Mouse (Mus musculus) adrenal gland, postnatal 10 days (tissue): ENCODE data around the gene Fn3k. TPM values are rescaled to one million over a fixed set of nuclear protein-coding genes. Genes with fewer than 3 reads are reported as not detected.

Experiments used
- DNase-seq: peaks from one replicate; pipeline ENCODE4 v3.0.0; 2021; ENCODE audit warnings: mixed read lengths
- microRNA-seq: library from miRNA; unstranded; fragments of <30 nt; microRNA quantifications from one replicate; pipeline ENCODE4 v1.2.0, GENCODE M21; 2021
- total RNA-seq, 2 experiments: library from RNA; stranded (reverse); gene quantifications; 2 replicates each; pipeline ENCODE4 v1.2.3; 2021

The Fn3k gene
- total RNA-seq, 2 experiments from 2014 or later, result 7.8 to 12.3 TPM

DNA sequence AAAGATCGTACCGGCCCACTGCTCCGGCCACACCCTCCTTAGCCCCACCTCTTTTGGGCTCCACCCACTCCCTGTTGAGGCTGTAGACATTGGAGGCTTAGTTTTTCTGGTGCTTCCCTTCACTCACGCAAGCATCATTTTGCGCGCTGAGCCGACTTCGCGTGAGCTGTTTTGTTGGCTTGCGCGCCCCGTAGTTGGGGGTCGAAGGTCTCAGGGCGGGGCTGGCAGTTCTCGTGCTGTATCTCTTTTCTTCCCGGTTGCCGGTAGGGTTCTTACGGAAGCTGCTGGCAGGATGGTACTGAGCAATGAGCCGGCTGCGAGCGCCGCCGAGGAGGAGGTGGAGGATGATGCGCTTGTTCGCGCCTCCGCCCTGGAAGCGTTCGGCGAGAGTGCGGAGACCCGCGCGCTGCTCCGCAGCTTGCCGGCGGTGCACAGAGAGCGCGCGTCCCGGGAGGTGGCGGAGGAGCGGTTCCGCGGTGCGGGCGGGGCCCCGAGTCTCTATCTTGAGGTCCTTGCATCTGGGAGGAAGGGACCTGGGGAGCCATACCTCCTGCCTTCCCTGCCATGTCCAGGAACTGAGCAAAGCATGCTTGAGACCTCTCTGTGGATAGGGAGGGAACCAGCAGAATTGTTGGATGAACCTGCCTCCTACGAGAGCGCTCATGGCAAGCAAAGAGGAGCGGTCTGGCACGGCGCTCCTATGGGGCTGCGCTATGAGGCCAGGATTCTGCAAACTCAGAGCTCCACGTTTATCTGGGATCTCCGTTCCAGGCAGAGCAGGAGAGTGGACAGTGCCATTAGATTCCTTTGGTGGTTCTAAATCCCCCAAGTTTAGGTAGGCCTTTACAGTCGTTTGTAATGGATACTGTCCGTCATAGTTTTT, 17.3 kb downstream of the Fn3k start, which contains the start of gene Tbcd:
Gene Tbcd (plus strand): TSS at position 197 of the 883 bp plus-strand sequence.
- peak; percentile 97 for DNase-seq

- DNase-seq, result no peak
These were observed 23.2 kb downstream of the Fn3k start for GRCm38 (mm10) chr11:121457874-121458273.

GRCm38 (mm10) chr11:121467408-121467807, 32.7 kb downstream of the Fn3k start:
- DNase-seq, result no peak

DNA sequence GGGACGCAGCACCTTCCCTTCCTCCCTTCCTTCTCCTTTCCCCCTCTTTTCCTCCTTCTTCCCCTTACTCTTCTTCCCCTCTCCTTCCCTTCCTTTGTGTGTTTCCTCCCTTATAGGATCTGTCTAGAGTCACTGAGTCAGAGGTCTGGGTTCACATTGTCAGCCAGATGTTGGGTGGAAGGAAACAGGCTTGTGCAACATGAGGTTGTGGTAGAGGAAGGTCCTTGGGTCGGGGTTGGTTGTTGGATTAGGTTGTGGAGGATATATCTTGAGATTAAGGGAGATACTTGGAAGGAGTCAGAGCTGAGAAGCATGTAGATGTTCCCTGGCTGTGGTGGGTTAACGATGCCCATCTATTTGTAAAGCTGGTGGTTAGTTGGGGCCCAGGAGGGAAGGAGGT, 40.1 kb downstream of the Fn3k start:
- DNase-seq, result no peak

DNA sequence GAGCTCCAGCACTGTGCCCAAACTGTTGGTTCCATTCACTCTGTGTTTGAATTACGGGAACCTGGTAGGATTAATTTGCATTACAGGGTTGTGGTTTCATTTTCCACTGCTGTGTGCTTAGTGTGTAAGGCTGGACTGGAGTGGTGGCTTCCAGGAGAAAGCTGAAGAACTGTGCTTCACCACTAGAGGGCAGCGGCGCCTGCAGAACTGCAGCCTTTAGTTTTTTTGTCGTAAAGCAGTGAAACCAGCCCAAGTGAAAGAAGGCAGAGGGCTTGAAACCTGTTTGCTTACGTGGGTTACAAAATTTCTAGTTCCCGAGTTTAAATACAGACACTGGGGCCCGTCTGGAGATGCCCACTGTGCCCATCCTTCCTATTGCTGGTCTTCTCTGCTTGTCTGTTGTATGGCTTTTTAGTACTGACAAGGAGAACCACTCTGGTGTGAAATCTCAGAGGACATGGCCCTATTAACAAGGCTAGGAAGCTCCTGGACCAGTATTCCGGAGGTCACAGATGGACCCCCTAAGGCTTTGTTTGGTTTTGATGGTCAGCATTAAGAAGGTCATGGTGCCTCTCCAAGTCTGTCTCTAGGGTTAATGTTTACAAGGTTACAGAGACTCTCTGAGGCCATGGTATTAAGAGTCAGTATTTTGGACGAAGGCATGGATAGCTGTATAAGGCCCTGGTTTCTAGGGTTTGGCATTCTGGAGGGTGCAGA, 41.1 kb downstream of the Fn3k start:
- peak; percentile 86 for DNase-seq

DNA sequence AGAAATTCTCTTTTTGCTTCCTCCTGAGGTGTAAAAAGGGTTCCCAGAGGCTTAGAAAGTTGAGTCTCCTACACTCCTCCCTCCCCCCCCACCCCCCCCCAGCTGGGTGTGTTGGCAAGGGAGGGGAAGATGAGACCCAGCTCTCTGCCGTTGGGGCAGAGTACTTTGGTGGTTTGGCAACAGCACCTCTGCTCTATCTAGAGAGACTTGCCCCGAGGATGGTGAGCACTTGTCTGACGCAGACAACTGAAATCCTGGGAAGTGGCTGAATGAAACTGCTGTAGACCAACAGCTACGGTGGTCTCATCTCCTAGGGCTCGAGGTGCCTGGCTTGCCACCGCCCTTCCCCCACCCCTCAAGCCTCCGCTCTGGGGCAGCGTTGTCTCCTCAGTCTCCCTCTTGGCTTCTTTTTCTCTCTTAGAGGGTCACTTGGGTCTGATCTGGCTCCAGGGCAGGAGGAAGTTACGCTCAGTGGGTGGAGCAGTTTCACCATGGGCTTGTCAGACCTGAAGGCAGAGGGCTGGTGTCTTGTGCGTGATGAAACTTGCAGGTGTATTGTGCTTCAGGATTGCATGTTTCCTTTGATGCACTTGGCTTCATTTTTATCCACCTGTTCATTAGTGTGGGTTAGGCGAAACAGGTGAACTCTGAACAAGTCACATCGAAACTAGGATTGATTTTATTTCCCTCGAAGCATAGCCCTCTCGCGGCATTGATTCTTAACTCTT, 44.9 kb downstream of the Fn3k start:
- no peak for DNase-seq

DNA sequence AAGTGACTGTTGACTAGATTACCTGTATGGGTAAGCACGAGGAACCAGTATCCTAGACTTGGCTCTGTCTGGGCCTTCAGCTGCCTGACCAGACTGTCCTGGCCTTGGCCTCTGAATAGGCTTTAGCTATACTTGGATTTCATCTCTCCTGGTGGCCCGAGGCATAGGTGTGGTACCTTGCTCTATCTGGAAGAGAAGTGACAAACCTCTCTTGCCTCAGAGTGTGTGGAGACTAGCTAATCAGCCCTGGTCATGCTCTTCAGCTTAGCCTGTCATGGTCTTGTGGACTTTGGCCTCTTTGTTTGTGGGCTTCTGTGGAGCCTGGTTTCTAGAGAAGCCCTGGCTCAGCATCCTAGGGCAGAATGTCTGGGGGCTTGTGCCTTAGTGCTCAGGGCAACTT, 46.4 kb downstream of the Fn3k start:
- DNase-seq, result no peak

DNA sequence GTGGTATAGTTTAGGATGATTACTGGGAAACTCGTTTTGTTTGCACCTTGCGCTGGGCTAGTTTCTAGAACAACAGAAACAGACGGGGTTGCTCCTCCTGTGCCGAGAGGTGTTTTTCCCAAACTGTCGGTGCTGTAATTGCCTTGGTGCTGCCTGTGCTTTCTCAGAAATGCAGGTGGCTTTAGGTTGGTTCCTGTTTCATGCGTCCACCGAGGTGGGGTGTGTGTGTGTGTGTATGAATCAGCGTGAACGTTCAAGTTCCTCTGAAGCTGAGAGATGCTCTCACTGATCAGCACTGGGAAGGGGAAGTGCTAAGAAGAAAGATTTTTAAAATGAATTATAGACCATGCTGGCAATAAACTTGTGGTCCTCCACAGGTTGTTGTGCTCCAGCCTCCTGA, 51.2 kb downstream of the Fn3k start:
- DNase-seq, result no peak

- DNase-seq, result no peak
These were observed 55.9 kb downstream of the Fn3k start for GRCm38 (mm10) chr11:121490651-121491050.

Small RNAs within 50 kb of the gene (microRNA-seq; reads per million reads assigned to microRNA genes)
- not detected for gene Mir7236

Other genes starting within 250 kb of the Fn3k start
- gene Hexdc, start 230.5 kb upstream of the Fn3k start, total RNA-seq, result 10 to 100 TPM; 12.6 to 16.4 TPM
- 10 to 100 TPM; 24.5 to 24.9 TPM for gene Ogfod3, start 230.2 kb upstream of the Fn3k start, total RNA-seq
- gene Cybc1, start 205.6 kb upstream of the Fn3k start, total RNA-seq, result 10 to 100 TPM; 17.3 to 18.7 TPM
- 10 to 100 TPM; 29.3 to 43.0 TPM for gene Narf, start 197.7 kb upstream of the Fn3k start, total RNA-seq
- gene Foxk2, start 174.9 kb upstream of the Fn3k start, total RNA-seq, result 10 to 100 TPM; 32.7 to 33.3 TPM
- gene Wdr45b, start 80.5 kb upstream of the Fn3k start, total RNA-seq, result 10 to 100 TPM; 53.4 to 66.4 TPM
- gene Rab40b, start 46.7 kb upstream of the Fn3k start, total RNA-seq, result 1 to 10 TPM; 6.5 to 6.8 TPM
- gene Fn3krp, start 13.5 kb upstream of the Fn3k start, total RNA-seq, result 10 to 100 TPM; 16.1 to 19.5 TPM
- gene Tbcd, start 17.0 kb downstream of the Fn3k start, total RNA-seq, result 10 to 100 TPM; 34.7 to 38.3 TPM
- gene Zfp750, start 84.4 kb downstream of the Fn3k start, total RNA-seq, result 1 to 10 TPM in 1 of 2 experiments, under 1 TPM in 1; 0.91 to 2.7 TPM
- gene B3gntl1, start 238.2 kb downstream of the Fn3k start, total RNA-seq, result 1 to 10 TPM; 6.1 to 9.9 TPM